Mouse (Mus musculus): Measurements from ENCODE around the gene Adh6b. TPM values are rescaled to one million over a fixed set of nuclear protein-coding genes. Genes with fewer than 3 reads are reported as not detected.

Gene Adh6b
- total and polyA plus RNA-seq, 3 experiments = 0.16 TPM; not detected in 2

DNA sequence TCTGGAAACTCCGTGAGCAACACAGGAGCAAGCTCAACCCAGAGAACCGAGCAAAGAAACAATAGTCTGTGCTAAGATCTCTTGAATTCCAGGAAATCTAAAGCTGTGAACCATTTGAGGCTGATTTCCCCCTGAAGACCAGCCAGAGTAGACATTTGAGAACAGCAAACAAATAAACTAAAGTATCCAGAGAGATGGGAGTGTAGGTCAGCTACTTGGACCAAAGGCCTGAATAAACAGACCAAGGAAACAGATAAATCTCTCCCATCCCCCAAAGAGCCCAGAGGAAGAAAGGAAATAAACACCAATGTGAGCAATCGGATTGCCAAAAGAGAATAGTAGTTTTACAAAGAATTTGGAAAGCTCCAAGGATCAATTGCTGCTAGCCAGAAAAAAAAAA, 5.5 kb downstream of the Adh6b start:
- 0 out of 2 replicates have a peak, but pooled peaks cover 2% of the 10 kb centered on the region for H3K27me3 ChIP-seq (ENCODE audit: insufficient read depth, low read length)
- H3K4me3 ChIP-seq (ENCODE audit: low read depth, low read length) = no peak overlapping the region
- H3K9me3 ChIP-seq (replicated peaks) = no peaks in the 10 kb centered on the region
- ATAC-seq (ENCODE audit: extremely low read depth, insufficient number of reproducible peaks, low FRiP score, poor library complexity, severe bottlenecking) (no peak), DNase-seq (ENCODE audit: low spot score) (no peak)
- H3K36me3 ChIP-seq (replicated peaks) = no peaks in the 10 kb centered on the region
- TF ChIP-seq GATA1 (IDR thresholded peaks at IDR 0.05; ENCODE audit: borderline replicate concordance, low read length) (no peak), POLR2AphosphoS5 (IDR thresholded peaks at IDR 0.05; ENCODE audit: insufficient replicate concordance, low read depth, low read length) (no peak), TAL1 (conservative IDR thresholded peaks at IDR 0.05; ENCODE audit: low read depth, low read length) (no peak), CTCF (IDR thresholded peaks at IDR 0.05; ENCODE audit: low read depth, low read length) (no peak), GATA2 (IDR thresholded peaks at IDR 0.05; ENCODE audit: borderline replicate concordance, low read depth, low read length) (no peak)
- no peaks in the 10 kb centered on the region for H3K4me1 ChIP-seq (ENCODE audit: insufficient read depth, low read depth, low read length)

GRCm38 (mm10) chr3:138352012-138352809, 10.6 kb downstream of the Adh6b start:
- Histone ChIP-seq H3K27me3 (ENCODE audit: insufficient read depth, low read length) (peaks cover 7% of the 10 kb centered on the region), H3K4me1 (ENCODE audit: insufficient read depth, low read depth, low read length) (no peaks in the 10 kb centered on the region), H3K36me3 (replicated peaks) (no peaks in the 10 kb centered on the region), H3K9me3 (replicated peaks) (no peaks in the 10 kb centered on the region), H3K4me3 (ENCODE audit: low read depth, low read length) (no peak overlapping the region)
- DNase-seq (ENCODE audit: low spot score) (no peak), ATAC-seq (ENCODE audit: extremely low read depth, insufficient number of reproducible peaks, low FRiP score, poor library complexity, severe bottlenecking) (no peak)
- TF ChIP-seq TAL1 (conservative IDR thresholded peaks at IDR 0.05; ENCODE audit: low read depth, low read length) = no peak
- TF ChIP-seq POLR2AphosphoS5 (IDR thresholded peaks at IDR 0.05; ENCODE audit: insufficient replicate concordance, low read depth, low read length) = no peak
- TF ChIP-seq GATA1 (IDR thresholded peaks at IDR 0.05; ENCODE audit: borderline replicate concordance, low read length) = no peak
- TF ChIP-seq CTCF (IDR thresholded peaks at IDR 0.05; ENCODE audit: low read depth, low read length) = no peak

DNA sequence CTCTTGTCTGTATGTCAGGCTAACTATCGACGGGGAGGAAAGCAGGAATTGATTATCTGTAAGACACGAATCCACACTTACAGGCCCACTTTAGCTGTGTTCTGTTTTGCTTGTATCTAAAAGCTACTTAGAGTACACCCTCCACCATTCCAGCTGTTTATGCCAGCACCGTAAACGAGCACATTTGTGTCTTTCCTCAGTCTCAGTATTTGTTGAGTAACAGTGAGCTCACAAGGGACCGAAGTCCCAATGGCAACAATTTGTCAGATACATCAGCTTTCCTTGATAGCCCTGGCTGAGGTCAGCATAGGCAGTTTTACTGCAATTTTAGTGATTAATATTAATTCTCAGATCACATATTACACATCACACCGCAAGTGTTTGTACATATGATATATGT, 17.3 kb downstream of the Adh6b start:
- Histone ChIP-seq H3K36me3 (replicated peaks) (no peaks in the 10 kb centered on the region), H3K4me3 (ENCODE audit: low read depth, low read length) (no peak overlapping the region), H3K27me3 (ENCODE audit: insufficient read depth, low read length) (peaks cover 3% of the 10 kb centered on the region; the same call in 1 of the 2 replicates), H3K4me1 (ENCODE audit: insufficient read depth, low read depth, low read length) (no peaks in the 10 kb centered on the region), H3K9me3 (replicated peaks) (no peaks in the 10 kb centered on the region)
- ATAC-seq (ENCODE audit: extremely low read depth, insufficient number of reproducible peaks, low FRiP score, poor library complexity, severe bottlenecking) (no peak), DNase-seq (ENCODE audit: low spot score) (no peak)
- TF ChIP-seq TAL1 (conservative IDR thresholded peaks at IDR 0.05; ENCODE audit: low read depth, low read length) (no peak), GATA1 (IDR thresholded peaks at IDR 0.05; ENCODE audit: borderline replicate concordance, low read length) (no peak), POLR2AphosphoS5 (IDR thresholded peaks at IDR 0.05; ENCODE audit: insufficient replicate concordance, low read depth, low read length) (no peak), CTCF (IDR thresholded peaks at IDR 0.05; ENCODE audit: low read depth, low read length) (no peak), GATA2 (IDR thresholded peaks at IDR 0.05; ENCODE audit: borderline replicate concordance, low read depth, low read length) (no peak)

DNA sequence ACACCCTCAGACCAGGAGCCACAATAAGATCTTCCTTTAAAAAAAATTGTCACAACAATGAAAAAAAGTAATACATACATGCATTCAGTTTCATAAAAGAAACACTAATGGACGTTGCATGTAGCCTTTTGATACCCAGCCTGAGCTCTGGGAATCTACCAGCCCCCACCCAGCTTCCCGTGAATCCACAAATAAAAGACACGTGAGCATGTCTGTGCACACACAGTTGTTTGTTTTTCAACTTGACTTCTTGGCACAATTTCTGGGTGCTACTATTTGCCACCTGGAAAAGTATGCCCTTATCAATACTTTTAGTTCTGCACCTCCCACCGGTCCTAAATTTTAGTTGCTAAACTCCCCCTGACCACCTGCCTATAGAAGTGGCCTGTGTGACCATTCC, 19.1 kb downstream of the Adh6b start:
- Histone ChIP-seq H3K9me3 (replicated peaks) (no peaks in the 10 kb centered on the region), H3K4me1 (ENCODE audit: insufficient read depth, low read depth, low read length) (no peaks in the 10 kb centered on the region), H3K4me3 (ENCODE audit: low read depth, low read length) (no peak overlapping the region), H3K36me3 (replicated peaks) (no peaks in the 10 kb centered on the region), H3K27me3 (ENCODE audit: insufficient read depth, low read length) (peaks cover 8% of the 10 kb centered on the region)
- TF ChIP-seq POLR2AphosphoS5 (IDR thresholded peaks at IDR 0.05; ENCODE audit: insufficient replicate concordance, low read depth, low read length) (no peak), GATA1 (IDR thresholded peaks at IDR 0.05; ENCODE audit: borderline replicate concordance, low read length) (no peak), TAL1 (conservative IDR thresholded peaks at IDR 0.05; ENCODE audit: low read depth, low read length) (no peak)
- DNase-seq (ENCODE audit: low spot score) = no peak
- ATAC-seq (ENCODE audit: extremely low read depth, insufficient number of reproducible peaks, low FRiP score, poor library complexity, severe bottlenecking) = no peak

GRCm38 (mm10) chr3:138362920-138363319, 21.3 kb downstream of the Adh6b start:
- H3K4me1 ChIP-seq (ENCODE audit: insufficient read depth, low read depth, low read length) = no peaks in the 10 kb centered on the region
- no peak overlapping the region for H3K4me3 ChIP-seq (ENCODE audit: low read depth, low read length)
- no peak for ATAC-seq (ENCODE audit: extremely low read depth, insufficient number of reproducible peaks, low FRiP score, poor library complexity, severe bottlenecking)
- peaks cover 5% of the 10 kb centered on the region for H3K27me3 ChIP-seq (ENCODE audit: insufficient read depth, low read length)
- no peaks in the 10 kb centered on the region for H3K9me3 ChIP-seq (replicated peaks)
- no peak for TF ChIP-seq POLR2AphosphoS5 (IDR thresholded peaks at IDR 0.05; ENCODE audit: insufficient replicate concordance, low read depth, low read length)
- no peak for TF ChIP-seq TAL1 (conservative IDR thresholded peaks at IDR 0.05; ENCODE audit: low read depth, low read length)
- H3K36me3 ChIP-seq (replicated peaks) = no peaks in the 10 kb centered on the region
- no peak for DNase-seq (ENCODE audit: low spot score)

DNA sequence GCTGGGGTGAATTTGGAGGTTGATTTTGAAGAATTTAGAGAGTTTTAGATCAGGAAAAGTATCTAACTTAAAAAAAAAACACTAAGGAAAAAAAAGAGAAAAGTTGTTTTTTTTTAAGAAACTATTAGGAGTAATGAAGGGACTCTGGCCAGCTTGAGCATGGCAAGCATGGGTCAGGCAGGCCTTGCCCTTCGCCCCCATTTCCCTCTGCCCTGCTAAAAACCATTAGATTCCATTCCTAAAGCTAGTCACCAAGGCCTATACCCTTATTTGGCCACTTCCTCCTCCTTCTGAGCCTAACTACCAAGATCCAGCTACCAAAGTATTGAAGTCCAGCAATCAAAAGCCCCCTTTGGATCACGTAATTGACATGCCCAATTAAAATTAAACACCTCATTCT, 24.6 kb downstream of the Adh6b start:
- ATAC-seq (ENCODE audit: extremely low read depth, insufficient number of reproducible peaks, low FRiP score, poor library complexity, severe bottlenecking) (no peak), DNase-seq (ENCODE audit: low spot score) (no peak)
- Histone ChIP-seq H3K4me1 (ENCODE audit: insufficient read depth, low read depth, low read length) (no peaks in the 10 kb centered on the region), H3K36me3 (replicated peaks) (no peaks in the 10 kb centered on the region), H3K27me3 (ENCODE audit: insufficient read depth, low read length) (peaks cover 6% of the 10 kb centered on the region), H3K4me3 (ENCODE audit: low read depth, low read length) (no peak overlapping the region), H3K9me3 (replicated peaks) (no peaks in the 10 kb centered on the region)
- TF ChIP-seq TAL1 (conservative IDR thresholded peaks at IDR 0.05; ENCODE audit: low read depth, low read length) = no peak
- no peak for TF ChIP-seq CTCF (IDR thresholded peaks at IDR 0.05; ENCODE audit: low read depth, low read length)
- no peak for TF ChIP-seq GATA2 (IDR thresholded peaks at IDR 0.05; ENCODE audit: borderline replicate concordance, low read depth, low read length)
- TF ChIP-seq GATA1 (IDR thresholded peaks at IDR 0.05; ENCODE audit: borderline replicate concordance, low read length) = no peak
- TF ChIP-seq POLR2AphosphoS5 (IDR thresholded peaks at IDR 0.05; ENCODE audit: insufficient replicate concordance, low read depth, low read length) = no peak
